Mouse (Mus musculus): ENCODE results near the gene Ren1. TPM values are rescaled to one million over a fixed set of nuclear protein-coding genes. Genes with fewer than 3 reads are reported as not detected.

The Ren1 gene
- not detected in 2 replicates for total RNA-seq (2014; fragmentation: Nextera tagmentation)
- not detected in 2 replicates for total RNA-seq (2017)
- not detected in 2 replicates for polyA plus RNA-seq (2012)

GRCm38 (mm10) chr1:133350210-133350609 is at the start of gene Ren1:
Gene Ren1, plus strand, starts transcription at chr1:133350510.
- H3K9me3 ChIP-seq (replicated peaks) = no peaks in the 10 kb centered on the region
- no peak within 1 kb of the TSS for H3K4me3 ChIP-seq (ENCODE audit: low read depth, low read length)
- TF ChIP-seq GATA2 (IDR thresholded peaks at IDR 0.05; ENCODE audit: borderline replicate concordance, low read depth, low read length) (no peak), CTCF (IDR thresholded peaks at IDR 0.05; ENCODE audit: low read depth, low read length) (no peak), TAL1 (conservative IDR thresholded peaks at IDR 0.05; ENCODE audit: low read depth, low read length) (no peak), POLR2AphosphoS5 (IDR thresholded peaks at IDR 0.05; ENCODE audit: insufficient replicate concordance, low read depth, low read length) (no peak), GATA1 (IDR thresholded peaks at IDR 0.05; ENCODE audit: borderline replicate concordance, low read length) (no peak)
- H3K27me3 ChIP-seq (ENCODE audit: insufficient read depth, low read length) = peaks cover 22% of the 10 kb centered on the region
- ATAC-seq (ENCODE audit: extremely low read depth, insufficient number of reproducible peaks, low FRiP score, poor library complexity, severe bottlenecking) = no peak
- no peaks in the 10 kb centered on the region for H3K4me1 ChIP-seq (ENCODE audit: insufficient read depth, low read depth, low read length)
- H3K36me3 ChIP-seq (replicated peaks) = no peaks in the 10 kb centered on the region
- DNase-seq (ENCODE audit: low spot score) = no peak

- Histone ChIP-seq H3K9me3 (replicated peaks) (no peaks in the 10 kb centered on the region), H3K4me3 (ENCODE audit: low read depth, low read length) (no peak overlapping the region), H3K4me1 (ENCODE audit: insufficient read depth, low read depth, low read length) (no peaks in the 10 kb centered on the region), H3K27me3 (ENCODE audit: insufficient read depth, low read length) (peaks cover 26% of the 10 kb centered on the region), H3K36me3 (replicated peaks) (no peaks in the 10 kb centered on the region)
- TF ChIP-seq GATA2 (IDR thresholded peaks at IDR 0.05; ENCODE audit: borderline replicate concordance, low read depth, low read length) (no peak), CTCF (IDR thresholded peaks at IDR 0.05; ENCODE audit: low read depth, low read length) (no peak), GATA1 (IDR thresholded peaks at IDR 0.05; ENCODE audit: borderline replicate concordance, low read length) (no peak), POLR2AphosphoS5 (IDR thresholded peaks at IDR 0.05; ENCODE audit: insufficient replicate concordance, low read depth, low read length) (no peak), TAL1 (conservative IDR thresholded peaks at IDR 0.05; ENCODE audit: low read depth, low read length) (no peak)
- DNase-seq (ENCODE audit: low spot score) = no peak
- ATAC-seq (ENCODE audit: extremely low read depth, insufficient number of reproducible peaks, low FRiP score, poor library complexity, severe bottlenecking) = no peak
Observed at GRCm38 (mm10) chr1:133302540-133302939, 47.8 kb upstream of the Ren1 start.

GRCm38 (mm10) chr1:133306842-133307241 is 43.5 kb upstream of the Ren1 start:
- Histone ChIP-seq H3K4me3 (ENCODE audit: low read depth, low read length) (no peak overlapping the region), H3K27me3 (ENCODE audit: insufficient read depth, low read length) (peaks cover 10% of the 10 kb centered on the region), H3K9me3 (replicated peaks) (no peaks in the 10 kb centered on the region), H3K4me1 (ENCODE audit: insufficient read depth, low read depth, low read length) (no peaks in the 10 kb centered on the region), H3K36me3 (replicated peaks) (no peaks in the 10 kb centered on the region)
- no peak for ATAC-seq (ENCODE audit: extremely low read depth, insufficient number of reproducible peaks, low FRiP score, poor library complexity, severe bottlenecking)
- no peak for DNase-seq (ENCODE audit: low spot score)
- TF ChIP-seq GATA2 (IDR thresholded peaks at IDR 0.05; ENCODE audit: borderline replicate concordance, low read depth, low read length) (no peak), CTCF (IDR thresholded peaks at IDR 0.05; ENCODE audit: low read depth, low read length) (peak; percentile 29)

- no peaks in the 10 kb centered on the region for H3K4me1 ChIP-seq (ENCODE audit: insufficient read depth, low read depth, low read length)
- DNase-seq (ENCODE audit: low spot score) (peak; percentile 25), ATAC-seq (ENCODE audit: extremely low read depth, insufficient number of reproducible peaks, low FRiP score, poor library complexity, severe bottlenecking) (no peak)
- no peaks in the 10 kb centered on the region for H3K9me3 ChIP-seq (replicated peaks)
- peaks cover 6% of the 10 kb centered on the region; the same call in 1 of the 2 replicates for H3K27me3 ChIP-seq (ENCODE audit: insufficient read depth, low read length)
- H3K36me3 ChIP-seq (replicated peaks) = no peaks in the 10 kb centered on the region
- no peak for TF ChIP-seq POLR2AphosphoS5 (IDR thresholded peaks at IDR 0.05; ENCODE audit: insufficient replicate concordance, low read depth, low read length)
- TF ChIP-seq TAL1 (conservative IDR thresholded peaks at IDR 0.05; ENCODE audit: low read depth, low read length) = no peak
- peak; percentile 66 for TF ChIP-seq CTCF (IDR thresholded peaks at IDR 0.05; ENCODE audit: low read depth, low read length)
- no peak for TF ChIP-seq GATA2 (IDR thresholded peaks at IDR 0.05; ENCODE audit: borderline replicate concordance, low read depth, low read length)
- H3K4me3 ChIP-seq (ENCODE audit: low read depth, low read length) = no peak overlapping the region
Observed at GRCm38 (mm10) chr1:133307318-133307717, 43.0 kb upstream of the Ren1 start.

GRCm38 (mm10) chr1:133309652-133310267 is 40.5 kb upstream of the Ren1 start, which contains the start of gene Golt1a:
Gene Golt1a, plus strand, starts transcription at chr1:133309800.
- DNase-seq (ENCODE audit: low spot score) = no peak
- peaks cover 4% of the 10 kb centered on the region; the same call in 1 of the 2 replicates for H3K27me3 ChIP-seq (ENCODE audit: insufficient read depth, low read length)
- H3K4me1 ChIP-seq (ENCODE audit: insufficient read depth, low read depth, low read length) = no peaks in the 10 kb centered on the region
- H3K4me3 ChIP-seq (ENCODE audit: low read depth, low read length) = no peak within 1 kb of the TSS
- TF ChIP-seq GATA2 (IDR thresholded peaks at IDR 0.05; ENCODE audit: borderline replicate concordance, low read depth, low read length) = no peak
- no peak for TF ChIP-seq POLR2AphosphoS5 (IDR thresholded peaks at IDR 0.05; ENCODE audit: insufficient replicate concordance, low read depth, low read length)
- TF ChIP-seq TAL1 (conservative IDR thresholded peaks at IDR 0.05; ENCODE audit: low read depth, low read length) = no peak
- H3K9me3 ChIP-seq (replicated peaks) = no peaks in the 10 kb centered on the region
- H3K36me3 ChIP-seq (replicated peaks) = no peaks in the 10 kb centered on the region
- no peak for ATAC-seq (ENCODE audit: extremely low read depth, insufficient number of reproducible peaks, low FRiP score, poor library complexity, severe bottlenecking)

GRCm38 (mm10) chr1:133311240-133311639 is 39.1 kb upstream of the Ren1 start:
- TF ChIP-seq POLR2AphosphoS5 (IDR thresholded peaks at IDR 0.05; ENCODE audit: insufficient replicate concordance, low read depth, low read length) = no peak
- no peak for TF ChIP-seq GATA2 (IDR thresholded peaks at IDR 0.05; ENCODE audit: borderline replicate concordance, low read depth, low read length)
- no peak for TF ChIP-seq GATA1 (IDR thresholded peaks at IDR 0.05; ENCODE audit: borderline replicate concordance, low read length)
- no peak for TF ChIP-seq TAL1 (conservative IDR thresholded peaks at IDR 0.05; ENCODE audit: low read depth, low read length)
- TF ChIP-seq CTCF (IDR thresholded peaks at IDR 0.05; ENCODE audit: low read depth, low read length) = no peak
- ATAC-seq (ENCODE audit: extremely low read depth, insufficient number of reproducible peaks, low FRiP score, poor library complexity, severe bottlenecking) = no peak

More at GRCm38 (mm10) chr1:133311240-133311639, 39.1 kb upstream of the Ren1 start:
- Histone ChIP-seq H3K27me3 (ENCODE audit: insufficient read depth, low read length) (peaks cover 4% of the 10 kb centered on the region; the same call in 1 of the 2 replicates), H3K4me3 (ENCODE audit: low read depth, low read length) (no peak overlapping the region), H3K36me3 (replicated peaks) (no peaks in the 10 kb centered on the region), H3K9me3 (replicated peaks) (no peaks in the 10 kb centered on the region), H3K4me1 (ENCODE audit: insufficient read depth, low read depth, low read length) (no peaks in the 10 kb centered on the region)
- no peak for DNase-seq (ENCODE audit: low spot score)
